Mouse (Mus musculus) hindbrain, embryonic 16.5 days (tissue): ENCODE measurements around the gene Ppt2. TPM values are rescaled to one million over a fixed set of nuclear protein-coding genes. Genes with fewer than 3 reads are reported as not detected.

Experiments
- ATAC-seq: fragments of 200-750 bp; cut with Nextera tagmentation; 2 replicates; pipeline ENCODE4 v1.8.0; 2017; ENCODE audit warnings: moderate TSS enrichment, moderate library complexity
- H3K27ac ChIP-seq: fragments of 300-500 bp; sonication (generic); 2 replicates; pipeline ENCODE4 v1.5.1; 2014; ENCODE audit warnings: low read depth, mild to moderate bottlenecking, control low read depth, low read length, moderate library complexity
- H3K27me3 ChIP-seq: fragments of 300-500 bp; sonication (generic); replicated peaks from 2 replicates; pipeline ENCODE4 v1.6.1; 2014; ENCODE audit warnings: low read length; ENCODE audit not compliant: control insufficient read depth, insufficient read depth
- H3K36me3 ChIP-seq: fragments of 300-500 bp; sonication (generic); 2 replicates; pipeline ENCODE4 v1.6.1; 2014; ENCODE audit warnings: mild to moderate bottlenecking, low read length, moderate library complexity, mixed read lengths; ENCODE audit not compliant: control insufficient read depth, insufficient read depth
- H3K4me1 ChIP-seq: fragments of 300-500 bp; sonication (generic); 2 replicates; pipeline ENCODE4 v1.6.1; 2014; ENCODE audit warnings: low read depth, low read length; ENCODE audit not compliant: control insufficient read depth, insufficient read depth
- H3K4me2 ChIP-seq: fragments of 300-500 bp; sonication (generic); 2 replicates; pipeline ENCODE4 v1.6.1; 2014; ENCODE audit warnings: mild to moderate bottlenecking, low read length, control low read depth, moderate library complexity
- H3K4me3 ChIP-seq: fragments of 300-500 bp; sonication (generic); 2 replicates; pipeline ENCODE4 v1.5.1; 2014; ENCODE audit warnings: mild to moderate bottlenecking, low read length, control low read depth, moderate library complexity
- H3K9ac ChIP-seq: fragments of 300-500 bp; sonication (generic); 2 replicates; pipeline ENCODE4 v1.6.1; 2014; ENCODE audit warnings: low read depth, mild to moderate bottlenecking, control low read depth, low read length, moderate library complexity
- H3K9me3 ChIP-seq: fragments of 300-500 bp; sonication (generic); 2 replicates; pipeline ENCODE4 v1.6.1; 2014; ENCODE audit warnings: mild to moderate bottlenecking, low read length, moderate library complexity; ENCODE audit not compliant: control insufficient read depth
- WGBS: fragments of 180-500 bp; shearing (Covaris S2); extraction: QIAGEN DNeasy Blood & Tissue Kit; methylation state at CpG from one replicate; pipeline ENCODE4 v1.1.7; 2014; 5-methylcytosine and 5-hydroxymethylcytosine counted together
- polyA plus RNA-seq: library from polyadenylated mRNA; unstranded; fragments of >200 nt; fragmentation: Nextera tagmentation; extraction: Ambion mirVana; gene quantifications from 2 replicates; pipeline ENCODE4 v1.2.1, GENCODE M21; 2015

The Ppt2 gene
- polyA plus RNA-seq: 19.9 and 23.5 TPM in 2 replicates

DNA sequence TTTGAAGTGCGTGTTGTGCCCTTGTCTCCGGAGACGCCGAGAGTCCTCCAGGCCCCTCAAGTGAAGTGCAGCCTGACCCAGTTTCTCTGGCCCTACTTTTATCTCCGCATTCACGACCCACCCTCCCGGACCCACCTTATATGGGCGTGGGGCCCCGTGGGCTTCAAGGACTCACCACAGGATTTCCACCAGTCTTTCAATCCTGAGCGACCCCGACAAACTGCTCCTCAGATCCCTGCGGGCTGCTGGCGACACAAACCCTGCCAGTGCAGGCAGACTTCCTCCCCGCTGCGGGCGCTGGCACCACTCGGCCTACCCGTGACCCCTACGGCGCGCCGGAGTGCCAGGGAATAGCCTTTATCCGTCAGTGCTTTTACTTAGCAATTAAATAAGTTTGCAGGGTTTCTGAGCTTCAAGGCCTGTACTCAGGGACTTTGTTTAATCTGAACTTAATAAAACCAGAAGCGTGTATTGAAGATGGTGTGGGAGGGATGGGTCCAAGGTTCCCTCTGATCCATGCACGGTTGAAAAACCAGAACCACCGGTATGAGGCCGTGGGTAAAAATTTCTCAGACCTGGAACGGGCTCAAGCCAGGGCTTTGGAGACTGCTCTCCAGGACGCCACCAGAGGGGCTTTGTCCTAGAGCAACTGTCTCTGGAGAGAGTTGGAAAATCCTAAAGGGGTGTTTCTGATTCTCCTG lies at the start of gene Ppt2:
TSS of gene Ppt2 (minus strand) at position 568 of the 701 bp plus-strand sequence.
- H3K36me3 ChIP-seq: 0 out of 2 replicates have a peak, but pooled peaks cover 3% of the 10 kb centered on the region
- H3K27ac ChIP-seq: peak within 1 kb of the TSS; percentile 95
- peaks cover 3% of the 10 kb centered on the region; the same call in 1 of the 2 replicates for H3K27me3 ChIP-seq
- H3K4me1 ChIP-seq: peaks cover 45% of the 10 kb centered on the region
- no peak for ATAC-seq
- H3K4me2 ChIP-seq: peak within 1 kb of the TSS; percentile 84
- peak within 1 kb of the TSS; percentile 76 for H3K9ac ChIP-seq
- H3K4me3 ChIP-seq: peak within 1 kb of the TSS; percentile 62
- H3K9me3 ChIP-seq: no peaks in the 10 kb centered on the region
- 4% methylated on average over 29 of the region's 29 CpGs for WGBS

DNA sequence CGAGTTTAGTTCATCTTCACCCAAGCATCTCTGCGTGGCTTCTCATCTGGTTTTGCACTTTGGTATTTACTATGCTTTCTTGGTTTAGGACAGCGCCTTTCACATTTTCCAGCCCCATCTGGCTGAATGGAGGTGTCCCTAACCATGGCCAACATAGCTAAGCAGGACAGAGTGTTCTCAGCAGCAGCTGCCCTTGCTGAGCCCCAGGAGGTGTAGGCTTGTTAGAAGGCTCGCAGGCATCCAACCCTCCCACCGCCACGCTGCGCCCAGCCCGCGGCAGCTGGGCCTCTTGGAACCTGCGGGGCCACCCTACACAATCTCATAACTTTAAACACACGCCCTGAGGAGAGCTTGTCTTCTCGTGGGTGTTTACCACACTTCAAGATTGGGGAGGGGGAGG lies 48.4 kb upstream of the Ppt2 start:
- Histone ChIP-seq H3K9me3 (no peaks in the 10 kb centered on the region), H3K36me3 (no peaks in the 10 kb centered on the region), H3K4me2 (no peak overlapping the region), H3K4me1 (peaks cover 8% of the 10 kb centered on the region), H3K27ac (no peak overlapping the region), H3K27me3 (peaks cover 22% of the 10 kb centered on the region), H3K4me3 (no peak overlapping the region), H3K9ac (no peak overlapping the region)
- ATAC-seq: no peak
- WGBS: 86% methylated on average over 12 of the region's 12 CpGs

GRCm38 (mm10) chr17:34676093-34676460 lies 47.8 kb upstream of the Ppt2 start:
- H3K9ac ChIP-seq: no peak overlapping the region
- peaks cover 28% of the 10 kb centered on the region for H3K27me3 ChIP-seq
- ATAC-seq: no peak
- H3K4me2 ChIP-seq: no peak overlapping the region
- H3K9me3 ChIP-seq: no peaks in the 10 kb centered on the region
- peaks cover 13% of the 10 kb centered on the region for H3K4me1 ChIP-seq
- no peak overlapping the region for H3K4me3 ChIP-seq
- 75% methylated on average over 6 of the region's 6 CpGs for WGBS
- H3K36me3 ChIP-seq: no peaks in the 10 kb centered on the region
- no peak overlapping the region for H3K27ac ChIP-seq

DNA sequence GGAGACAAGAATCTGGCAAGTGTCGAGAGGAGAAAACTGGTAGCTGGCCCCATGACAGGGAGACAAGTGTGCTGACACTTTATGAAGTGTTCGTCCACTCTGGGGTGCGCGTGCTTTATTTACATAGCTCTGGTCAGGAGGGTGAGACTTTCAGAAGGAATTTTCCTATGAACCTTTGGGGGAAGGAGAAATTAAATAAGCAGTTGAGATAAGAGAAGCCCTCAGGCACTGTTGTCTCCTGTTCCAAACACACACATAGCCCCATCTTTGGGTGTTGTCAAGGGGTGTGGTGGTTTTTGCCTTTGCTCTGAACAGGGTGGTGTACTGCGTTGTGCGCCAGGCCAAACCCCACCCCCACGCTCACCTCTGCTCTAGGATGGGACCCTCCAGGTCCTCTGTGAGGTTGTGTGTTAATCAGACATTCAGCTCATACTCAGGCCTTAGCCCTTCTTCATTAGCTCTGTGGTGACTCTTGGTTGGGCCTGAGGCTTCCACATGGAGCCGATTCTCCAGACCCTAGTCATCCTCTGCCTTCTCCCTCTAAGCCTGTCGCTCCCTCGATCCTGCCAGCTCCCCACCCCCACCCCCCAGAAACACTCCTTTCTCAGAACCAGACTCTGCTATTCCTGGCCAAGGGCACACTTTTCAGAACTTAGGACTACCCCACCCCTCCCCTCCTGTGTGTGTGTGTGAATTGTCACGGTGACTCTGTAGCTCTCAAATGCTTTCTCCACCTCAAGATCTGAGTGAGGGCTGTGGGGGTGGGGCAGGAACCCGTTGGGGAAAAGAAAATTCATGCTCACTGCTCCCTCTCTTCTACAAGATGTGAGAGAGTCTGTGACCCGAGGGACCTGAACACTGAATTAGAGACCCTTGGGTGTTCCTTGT lies 47.1 kb upstream of the Ppt2 start:
- ATAC-seq: no peak
- no peak overlapping the region for H3K27ac ChIP-seq
- 74% methylated on average over 13 of the region's 13 CpGs for WGBS
- no peak overlapping the region for H3K9ac ChIP-seq
- H3K9me3 ChIP-seq: no peaks in the 10 kb centered on the region
- no peak overlapping the region for H3K4me3 ChIP-seq
- H3K4me2 ChIP-seq: no peak overlapping the region
- H3K36me3 ChIP-seq: no peaks in the 10 kb centered on the region
- H3K27me3 ChIP-seq: peaks cover 35% of the 10 kb centered on the region
- H3K4me1 ChIP-seq: peaks cover 14% of the 10 kb centered on the region

- Histone ChIP-seq H3K4me3 (no peak overlapping the region), H3K27me3 (peaks cover 42% of the 10 kb centered on the region)
- ATAC-seq: no peak
Measured at GRCm38 (mm10) chr17:34674524-34675204, 46.4 kb upstream of the Ppt2 start.

GRCm38 (mm10) chr17:34673139-34673538 lies 44.8 kb upstream of the Ppt2 start:
- H3K9ac ChIP-seq: no peak overlapping the region
- 83% methylated on average over 7 of the region's 7 CpGs for WGBS
- ATAC-seq: no peak
- no peaks in the 10 kb centered on the region for H3K9me3 ChIP-seq
- no peaks in the 10 kb centered on the region for H3K36me3 ChIP-seq
- H3K27ac ChIP-seq: no peak overlapping the region
- H3K27me3 ChIP-seq: peaks cover 43% of the 10 kb centered on the region
- H3K4me2 ChIP-seq: no peak overlapping the region
- no peak overlapping the region for H3K4me3 ChIP-seq
- peaks cover 14% of the 10 kb centered on the region for H3K4me1 ChIP-seq

More at GRCm38 (mm10) chr17:34674524-34675204, 46.4 kb upstream of the Ppt2 start:
- Histone ChIP-seq H3K36me3 (no peaks in the 10 kb centered on the region), H3K4me1 (peaks cover 14% of the 10 kb centered on the region), H3K9me3 (no peaks in the 10 kb centered on the region), H3K27ac (no peak overlapping the region), H3K4me2 (no peak overlapping the region), H3K9ac (no peak overlapping the region)
- WGBS: 70% methylated on average over 11 of the region's 11 CpGs

- H3K9me3 ChIP-seq: no peaks in the 10 kb centered on the region
- peaks cover 14% of the 10 kb centered on the region for H3K4me1 ChIP-seq
- peak overlapping the region; percentile 64 for H3K4me2 ChIP-seq
- H3K27ac ChIP-seq: no peak overlapping the region
- H3K36me3 ChIP-seq: no peaks in the 10 kb centered on the region
- H3K27me3 ChIP-seq: peaks cover 43% of the 10 kb centered on the region
- peak overlapping the region; percentile 54 for H3K9ac ChIP-seq
- 33% methylated on average over 49 of the region's 49 CpGs for whole genome bisulfite sequencing
- ATAC-seq: peak; percentile 8; the same call in 1 of the 2 replicates
- peak overlapping the region; percentile 44 for H3K4me3 ChIP-seq
Measured at GRCm38 (mm10) chr17:34672246-34672792, 44.0 kb upstream of the Ppt2 start.

DNA sequence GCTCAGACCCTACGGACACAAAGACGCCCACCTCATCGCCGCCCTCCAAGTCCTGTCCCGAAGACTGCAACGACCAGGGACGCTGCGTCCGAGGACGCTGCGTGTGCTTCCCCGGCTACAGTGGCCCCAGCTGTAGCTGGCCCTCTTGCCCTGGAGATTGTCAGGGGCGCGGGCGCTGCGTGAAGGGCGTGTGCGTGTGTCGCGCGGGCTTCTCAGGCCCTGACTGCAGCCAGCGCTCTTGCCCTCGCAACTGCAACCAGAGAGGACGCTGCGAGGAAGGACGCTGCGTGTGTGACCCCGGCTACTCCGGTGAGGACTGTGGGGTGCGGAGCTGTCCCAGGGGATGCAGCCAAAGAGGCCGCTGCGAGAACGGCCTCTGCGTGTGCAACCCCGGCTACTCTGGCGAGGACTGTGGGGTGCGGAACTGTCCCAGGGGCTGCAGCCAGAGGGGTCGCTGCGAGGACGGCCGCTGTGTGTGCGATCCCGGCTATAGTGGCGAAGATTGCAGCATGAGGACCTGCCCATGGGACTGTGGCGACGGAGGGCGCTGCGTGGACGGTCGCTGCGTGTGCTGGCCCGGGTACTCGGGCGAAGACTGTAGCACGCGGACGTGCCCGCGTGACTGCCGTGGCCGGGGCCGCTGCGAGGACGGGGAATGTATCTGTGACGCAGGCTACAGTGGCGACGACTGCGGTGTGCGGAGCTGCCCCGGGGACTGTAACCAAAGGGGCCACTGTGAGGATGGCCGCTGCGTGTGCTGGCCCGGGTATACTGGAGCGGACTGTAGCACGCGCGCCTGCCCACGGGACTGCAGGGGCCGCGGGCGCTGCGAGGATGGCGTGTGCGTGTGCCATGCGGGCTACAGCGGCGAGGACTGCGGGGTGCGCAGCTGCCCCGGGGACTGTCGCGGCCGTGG lies 43.1 kb upstream of the Ppt2 start:
- 10% methylated on average over 86 of the region's 93 CpGs for WGBS
- H3K4me3 ChIP-seq: peak overlapping the region; percentile 44

More for the DNA sequence above, 43.1 kb upstream of the Ppt2 start:
- H3K9ac ChIP-seq: peak overlapping the region; percentile 54
- peaks cover 14% of the 10 kb centered on the region for H3K4me1 ChIP-seq
- peaks cover 43% of the 10 kb centered on the region for H3K27me3 ChIP-seq
- H3K36me3 ChIP-seq: no peaks in the 10 kb centered on the region
- peak overlapping the region; percentile 64 for H3K4me2 ChIP-seq
- peak; percentile 55 for ATAC-seq
- no peaks in the 10 kb centered on the region for H3K9me3 ChIP-seq
- no peak overlapping the region for H3K27ac ChIP-seq
